Mouse (Mus musculus) heart, embryonic 12.5 days (tissue): ENCODE measurements around the gene Smc3. TPM values are rescaled to one million over a fixed set of nuclear protein-coding genes. Genes with fewer than 3 reads are reported as not detected.
"Not testable (repeated sequence)": the region's sequence is repeated elsewhere in the genome, so short reads cannot be mapped to it uniquely, and the experiment has no call there.

Experiments used
- ATAC-seq: fragments of 200-750 bp; cut with Nextera tagmentation; 2 replicates; pipeline ENCODE4 v1.8.0; 2017; ENCODE audit warnings: moderate TSS enrichment, moderate library complexity; ENCODE audit not compliant: insufficient number of reproducible peaks, low FRiP score
- H3K27ac ChIP-seq: fragments of 300-500 bp; sonication (generic); 2 replicates; pipeline ENCODE4 v1.5.1; 2016; ENCODE audit warnings: mild to moderate bottlenecking, moderate library complexity; ENCODE audit not compliant: poor library complexity, severe bottlenecking
- H3K27me3 ChIP-seq: fragments of 300-500 bp; sonication (generic); replicated peaks from 2 replicates; pipeline ENCODE4 v1.6.1; 2016; ENCODE audit warnings: mild to moderate bottlenecking, moderate library complexity
- H3K36me3 ChIP-seq: fragments of 300-500 bp; sonication (generic); 2 replicates; pipeline ENCODE4 v1.6.1; 2016; ENCODE audit warnings: mild to moderate bottlenecking, moderate library complexity
- H3K4me1 ChIP-seq: fragments of 300-500 bp; sonication (generic); replicated peaks from 2 replicates; pipeline ENCODE4 v1.6.1; 2016; ENCODE audit warnings: mild to moderate bottlenecking
- H3K4me2 ChIP-seq: fragments of 300-500 bp; sonication (generic); 2 replicates; pipeline ENCODE4 v1.6.1; 2016; ENCODE audit warnings: mild to moderate bottlenecking, moderate library complexity
- H3K4me3 ChIP-seq: fragments of 300-500 bp; sonication (generic); 2 replicates; pipeline ENCODE4 v1.5.1; 2016; ENCODE audit warnings: mild to moderate bottlenecking
- H3K9ac ChIP-seq: fragments of 300-500 bp; sonication (generic); 2 replicates; pipeline ENCODE4 v1.6.1; 2016; ENCODE audit warnings: mild to moderate bottlenecking, moderate library complexity
- H3K9me3 ChIP-seq: fragments of 300-500 bp; sonication (generic); replicated peaks from 2 replicates; pipeline ENCODE4 v1.6.1; 2016; ENCODE audit warnings: mild to moderate bottlenecking, moderate library complexity
- WGBS: fragments of 180-500 bp; shearing (Covaris S2); methylation state at CpG from one replicate; pipeline ENCODE4 v1.1.7; 2016; 5-methylcytosine and 5-hydroxymethylcytosine counted together
- polyA plus RNA-seq: library from polyadenylated mRNA; unstranded; fragments of >200 nt; fragmentation: Nextera tagmentation; extraction: Ambion mirVana; gene quantifications from 2 replicates; pipeline ENCODE4 v1.2.1, GENCODE M21; 2016

Gene Smc3
- polyA plus RNA-seq, 1 experiment from 2014 or later = 45.6 TPM

- not testable (repeated sequence) for H3K4me2 ChIP-seq, H3K4me3 ChIP-seq, H3K27me3 ChIP-seq, H3K27ac ChIP-seq, ATAC-seq, H3K9me3 ChIP-seq, H3K36me3 ChIP-seq, H3K9ac ChIP-seq
- H3K4me1 ChIP-seq = peaks cover 56% of the 10 kb centered on the region
- 79% methylated on average over 11 of the region's 11 CpGs for WGBS
Observed at GRCm38 (mm10) chr19:53656443-53656842, 56.2 kb downstream of the Smc3 start.

DNA sequence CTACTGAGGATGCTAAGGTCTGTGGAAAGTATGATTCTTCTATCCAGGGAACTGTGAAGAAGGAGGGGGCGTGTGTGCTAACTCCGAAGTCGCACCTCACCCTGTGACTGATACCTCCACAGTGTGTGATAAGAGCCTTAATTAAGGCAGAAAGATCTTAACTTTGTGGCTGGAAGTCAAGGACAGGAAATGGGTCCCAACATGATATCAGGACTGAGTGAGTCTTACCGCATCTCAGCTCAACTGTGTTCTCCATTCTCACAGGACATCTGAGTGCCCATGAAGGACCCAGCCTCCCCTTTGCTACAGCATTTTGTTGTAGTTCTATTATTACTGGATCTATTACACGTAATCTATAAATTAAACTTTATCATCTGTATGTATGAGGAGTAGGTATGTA, 57.2 kb downstream of the Smc3 start:
- Histone ChIP-seq H3K27me3 (no peaks in the 10 kb centered on the region), H3K36me3 (no peaks in the 10 kb centered on the region), H3K4me2 (no peak overlapping the region), H3K9ac (no peak overlapping the region), H3K27ac (no peak overlapping the region), H3K9me3 (no peaks in the 10 kb centered on the region), H3K4me3 (no peak overlapping the region), H3K4me1 (peaks cover 62% of the 10 kb centered on the region)
- ATAC-seq = no peak
- WGBS = 42% methylated on average over 5 of the region's 5 CpGs

- no peak overlapping the region for H3K4me3 ChIP-seq
- no peaks in the 10 kb centered on the region for H3K36me3 ChIP-seq
- ATAC-seq = peak; percentile 41; the same call in 1 of the 2 replicates
- peaks cover 42% of the 10 kb centered on the region for H3K4me1 ChIP-seq
- H3K27me3 ChIP-seq = no peaks in the 10 kb centered on the region
- WGBS = 51% methylated on average over 9 of the region's 9 CpGs
- peak overlapping the region; percentile 79 for H3K27ac ChIP-seq
- H3K4me2 ChIP-seq = peak overlapping the region; percentile 29; the same call in 1 of the 2 replicates
- H3K9ac ChIP-seq = no peak overlapping the region
- H3K9me3 ChIP-seq = no peaks in the 10 kb centered on the region
Observed at GRCm38 (mm10) chr19:53660722-53661420, 60.7 kb downstream of the Smc3 start.

GRCm38 (mm10) chr19:53661938-53662722, 61.9 kb downstream of the Smc3 start:
- 42% methylated on average over 14 of the region's 14 CpGs for WGBS
- 0 out of 2 replicates have a peak, but pooled peaks cover 3% of the 10 kb centered on the region for H3K27me3 ChIP-seq
- H3K9me3 ChIP-seq = no peaks in the 10 kb centered on the region
- H3K4me3 ChIP-seq = peak overlapping the region; percentile 11
- no peak for ATAC-seq
- peak overlapping the region; percentile 82 for H3K27ac ChIP-seq
- H3K4me1 ChIP-seq = peaks cover 49% of the 10 kb centered on the region
- no peaks in the 10 kb centered on the region for H3K36me3 ChIP-seq
- peak overlapping the region; percentile 46 for H3K9ac ChIP-seq
- H3K4me2 ChIP-seq = peak overlapping the region; percentile 53

DNA sequence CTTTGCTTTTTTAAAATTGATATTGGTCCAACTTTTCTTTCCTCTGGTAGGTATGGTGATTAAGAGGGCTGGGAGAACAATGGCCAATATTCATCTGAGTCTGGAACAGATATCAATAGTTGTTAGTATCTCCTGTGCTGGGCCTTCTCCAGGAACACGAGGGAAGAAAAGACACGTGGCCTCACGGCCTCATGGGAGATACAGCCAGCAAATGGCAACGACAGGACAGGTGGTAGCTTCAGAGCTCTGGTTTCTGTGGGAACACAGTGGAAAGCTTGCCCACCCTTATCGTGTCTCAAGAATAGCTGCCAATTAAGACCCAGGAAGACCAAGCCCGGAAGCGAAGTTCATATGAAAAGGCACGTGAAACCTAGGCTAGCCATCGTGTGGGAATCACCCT, 64.6 kb downstream of the Smc3 start:
- no peak for ATAC-seq
- Histone ChIP-seq H3K4me1 (peaks cover 47% of the 10 kb centered on the region), H3K27me3 (0 out of 2 replicates have a peak, but pooled peaks cover 3% of the 10 kb centered on the region), H3K27ac (no peak overlapping the region), H3K4me3 (no peak overlapping the region), H3K36me3 (no peaks in the 10 kb centered on the region), H3K9me3 (no peaks in the 10 kb centered on the region), H3K9ac (no peak overlapping the region), H3K4me2 (no peak overlapping the region)
- WGBS = 80% methylated on average over 9 of the region's 9 CpGs

DNA sequence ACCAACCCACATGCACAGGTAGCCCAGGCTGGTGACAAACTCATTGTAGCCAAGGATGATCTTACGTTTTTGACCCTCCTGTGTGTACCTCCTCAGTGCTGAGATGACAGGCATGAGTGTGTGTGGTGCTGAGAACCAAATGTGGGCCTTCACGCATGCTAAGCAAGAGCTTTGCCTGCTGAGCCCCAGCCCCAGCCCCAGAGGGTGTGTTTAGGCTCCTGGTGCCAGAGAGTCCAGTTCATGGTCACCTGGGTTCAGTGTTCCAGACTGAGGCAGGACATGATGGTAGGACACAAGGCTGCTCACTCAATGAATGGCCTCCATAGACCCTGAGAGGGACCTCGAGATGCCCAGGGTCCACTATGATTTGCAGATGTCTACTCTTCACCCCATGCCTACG, 65.2 kb downstream of the Smc3 start:
- WGBS = 86% methylated on average over 4 of the region's 4 CpGs
- H3K4me2 ChIP-seq = no peak overlapping the region
- H3K4me1 ChIP-seq = peaks cover 48% of the 10 kb centered on the region
- H3K27me3 ChIP-seq = 0 out of 2 replicates have a peak, but pooled peaks cover 3% of the 10 kb centered on the region
- H3K9me3 ChIP-seq = no peaks in the 10 kb centered on the region
- no peak overlapping the region for H3K9ac ChIP-seq
- ATAC-seq = no peak
- no peak overlapping the region for H3K4me3 ChIP-seq
- H3K27ac ChIP-seq = no peak overlapping the region
- H3K36me3 ChIP-seq = no peaks in the 10 kb centered on the region

GRCm38 (mm10) chr19:53666708-53667107, 66.5 kb downstream of the Smc3 start:
- Histone ChIP-seq H3K27me3 (0 out of 2 replicates have a peak, but pooled peaks cover 3% of the 10 kb centered on the region), H3K27ac (peak overlapping the region; percentile 31; the same call in 1 of the 2 replicates), H3K9ac (peak overlapping the region; percentile 50; the same call in 1 of the 2 replicates), H3K36me3 (no peaks in the 10 kb centered on the region), H3K9me3 (no peaks in the 10 kb centered on the region), H3K4me2 (0 out of 2 replicates have a peak overlapping the region, but pooled peaks have one; percentile 7), H3K4me3 (no peak overlapping the region), H3K4me1 (peaks cover 51% of the 10 kb centered on the region)
- ATAC-seq = no peak
- WGBS = 34% methylated on average over 8 of the region's 8 CpGs

DNA sequence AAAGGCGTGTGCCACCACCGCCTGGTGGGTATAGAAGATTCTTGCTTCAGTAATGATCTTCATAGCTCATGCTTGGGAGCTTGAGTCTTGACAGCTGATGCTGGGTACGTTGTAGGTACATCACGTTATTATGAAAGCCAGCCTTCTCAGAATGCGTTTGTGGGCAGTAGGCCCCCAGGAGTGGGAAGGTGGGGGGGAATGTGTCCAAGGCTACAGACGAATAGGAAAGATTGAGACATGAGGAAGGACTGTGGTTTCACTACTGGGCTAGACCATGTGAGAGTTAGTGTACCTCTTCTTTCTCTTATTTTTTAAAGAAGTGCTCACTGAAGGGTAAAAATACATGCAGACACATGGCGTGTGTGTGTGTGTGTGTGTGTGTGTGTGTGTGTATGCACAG, 68.6 kb downstream of the Smc3 start:
- Histone ChIP-seq H3K4me2 (no peak overlapping the region), H3K4me3 (no peak overlapping the region), H3K36me3 (no peaks in the 10 kb centered on the region), H3K27me3 (0 out of 2 replicates have a peak, but pooled peaks cover 6% of the 10 kb centered on the region), H3K4me1 (peaks cover 41% of the 10 kb centered on the region), H3K9me3 (no peaks in the 10 kb centered on the region), H3K9ac (no peak overlapping the region), H3K27ac (no peak overlapping the region)
- ATAC-seq = no peak
- 89% methylated on average over 7 of the region's 7 CpGs for WGBS

- Histone ChIP-seq H3K9ac (peak overlapping the region; percentile 53), H3K36me3 (no peaks in the 10 kb centered on the region), H3K4me2 (peak overlapping the region; percentile 25), H3K4me1 (peaks cover 54% of the 10 kb centered on the region), H3K9me3 (no peaks in the 10 kb centered on the region), H3K27me3 (peaks cover 15% of the 10 kb centered on the region), H3K27ac (peak overlapping the region; percentile 93), H3K4me3 (no peak overlapping the region)
- peak; percentile 73 for ATAC-seq
- 8% methylated on average over 12 of the region's 12 CpGs for WGBS
Observed at GRCm38 (mm10) chr19:53670625-53671141, 70.5 kb downstream of the Smc3 start.

- Histone ChIP-seq H3K27ac (peak overlapping the region; percentile 93), H3K27me3 (peaks cover 18% of the 10 kb centered on the region), H3K4me3 (no peak overlapping the region), H3K9me3 (no peaks in the 10 kb centered on the region), H3K4me1 (peaks cover 55% of the 10 kb centered on the region), H3K36me3 (no peaks in the 10 kb centered on the region), H3K4me2 (peak overlapping the region; percentile 25), H3K9ac (peak overlapping the region; percentile 16; the same call in 1 of the 2 replicates)
- peak; percentile 46; the same call in 1 of the 2 replicates for ATAC-seq
- 28% methylated on average over 3 of the region's 3 CpGs for WGBS
Observed at GRCm38 (mm10) chr19:53671432-53671831, 71.2 kb downstream of the Smc3 start.
